Mouse (Mus musculus) induced T-regulatory cell, adult 2 months (primary cell): ENCODE results near the gene H2-M5.
"Not testable (repeated sequence)": the region's sequence is repeated elsewhere in the genome, so short reads cannot be mapped to it uniquely, and the experiment has no call there.

ENCODE experiments used
- DNase-seq: peaks from one replicate; pipeline ENCODE4 v3.0.0-alpha.2; 2012; ENCODE audit warnings: low read depth

Gene H2-M5

DNA sequence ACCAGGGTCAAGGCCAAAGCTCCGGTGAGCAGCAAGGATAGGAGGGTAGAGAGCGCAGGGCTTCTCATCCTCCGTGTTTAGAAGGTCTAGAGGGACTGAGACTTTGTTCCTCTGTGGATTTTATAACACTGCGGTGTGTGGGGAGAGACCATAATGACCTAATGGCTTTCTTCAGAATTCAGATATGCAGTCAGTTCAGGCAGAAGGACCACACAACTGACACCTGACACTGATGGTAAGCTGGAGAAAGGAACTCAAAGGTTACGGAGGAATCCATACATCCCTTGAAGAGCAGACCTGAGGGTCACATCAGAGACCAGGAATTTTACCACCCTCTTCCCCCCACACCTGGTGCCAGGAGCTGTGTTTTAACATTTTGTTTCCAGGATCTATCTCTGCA lies at the start of gene H2-M5:
TSS of gene H2-M5 (minus strand) at position 101 of the 400 bp plus-strand sequence.
- DNase-seq = no peak

DNA sequence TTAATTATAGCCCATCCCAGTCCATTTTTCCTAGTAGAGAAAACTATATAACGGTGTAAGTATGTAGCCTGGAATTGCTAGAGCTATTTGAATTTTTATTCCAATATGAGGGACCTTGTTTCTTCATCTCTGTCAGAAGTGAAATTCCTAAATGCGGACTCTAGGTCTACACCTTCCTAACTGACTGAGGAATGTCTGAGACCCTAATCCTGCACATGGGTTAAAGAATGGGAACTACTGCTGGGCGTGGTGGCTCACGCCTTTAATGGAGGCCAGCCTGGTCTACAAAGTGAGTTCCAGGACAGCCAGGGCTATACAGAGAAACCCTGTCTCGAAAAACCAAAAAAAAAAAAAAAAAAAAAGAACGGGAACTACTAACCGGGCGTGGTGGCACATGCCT lies 39.8 kb upstream of the H2-M5 start:
- DNase-seq = no peak

DNA sequence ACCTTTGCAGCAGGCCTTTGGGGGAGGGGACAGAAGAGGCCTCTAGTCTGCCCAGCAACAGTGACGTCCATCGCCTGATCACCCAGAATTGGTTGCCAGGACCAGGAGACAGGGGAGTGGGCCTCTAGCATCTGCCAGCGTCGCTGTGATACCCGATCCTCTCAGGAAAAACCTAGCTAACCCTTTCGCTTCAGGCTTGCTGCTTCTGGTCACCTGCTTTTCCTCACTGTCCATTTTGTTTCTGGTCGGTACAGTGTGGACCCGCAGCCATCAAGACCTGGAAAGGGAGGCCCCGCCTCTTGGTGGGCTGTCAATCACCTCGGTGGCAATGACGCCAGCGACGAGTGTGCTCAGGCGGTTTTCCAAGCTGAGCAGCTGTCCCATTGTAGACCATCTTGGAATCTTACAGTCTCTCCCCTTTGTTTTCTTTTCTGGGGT lies 39.4 kb upstream of the H2-M5 start:
- peak; percentile 84 for DNase-seq

DNA sequence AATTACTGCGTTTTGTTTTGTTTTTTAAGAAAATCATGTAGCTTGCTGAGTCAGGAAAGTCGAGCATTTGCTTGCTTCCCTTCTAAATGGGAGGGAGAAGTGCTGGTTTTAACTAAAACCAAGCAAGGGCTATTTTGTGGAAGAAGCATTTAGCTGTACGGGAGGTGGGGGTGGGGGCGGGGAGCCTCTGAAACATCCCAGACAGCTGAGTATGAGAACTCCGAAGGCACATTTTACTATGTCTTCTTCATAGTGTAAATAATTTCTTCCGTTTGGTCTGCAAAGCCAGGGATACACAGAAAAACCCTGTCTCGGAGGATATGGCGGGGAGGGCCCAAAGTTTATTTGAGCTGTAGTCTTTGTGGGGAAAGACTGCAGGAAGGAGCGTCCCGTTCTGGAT lies 38.9 kb upstream of the H2-M5 start:
- DNase-seq = no peak

DNA sequence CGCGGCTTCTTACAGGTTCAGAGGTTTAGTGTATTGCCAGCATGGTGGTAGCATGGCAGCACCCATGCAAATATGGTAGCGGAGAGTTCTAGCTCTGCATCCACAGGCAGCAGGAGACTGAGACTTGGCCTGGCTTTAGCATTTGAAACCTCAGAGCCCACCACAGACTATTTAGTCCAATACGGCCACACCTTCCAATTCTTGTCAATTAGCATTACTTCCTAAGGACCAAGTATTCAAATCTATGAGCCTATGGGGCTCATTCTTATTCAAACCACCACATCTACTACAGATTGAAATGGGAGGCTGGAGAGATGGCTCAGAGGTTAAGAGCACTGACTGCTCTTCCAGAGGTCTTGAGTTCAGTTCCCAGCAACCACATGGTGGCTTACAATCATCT lies 38.1 kb upstream of the H2-M5 start:
- DNase-seq = no peak

DNA sequence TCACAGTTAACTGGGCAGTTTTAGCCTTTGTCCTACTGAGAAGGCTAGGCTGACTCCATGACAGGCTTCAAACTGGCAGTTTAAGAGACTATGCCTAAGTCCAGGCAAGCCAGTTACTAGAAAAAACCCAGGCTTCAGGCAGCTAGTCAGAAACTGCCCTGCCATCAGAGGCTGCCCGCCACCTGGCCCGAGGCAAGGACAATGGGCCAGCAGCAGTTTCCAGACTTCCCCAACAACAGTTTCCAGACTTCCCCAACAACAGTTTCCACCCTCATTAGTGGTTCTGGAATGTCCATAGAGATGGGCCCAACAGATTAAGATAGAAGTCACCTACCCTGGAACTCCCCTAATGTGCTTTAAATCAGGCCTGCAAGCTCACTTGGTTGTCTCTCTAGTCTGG lies 37.1 kb upstream of the H2-M5 start:
- no peak for DNase-seq

DNA sequence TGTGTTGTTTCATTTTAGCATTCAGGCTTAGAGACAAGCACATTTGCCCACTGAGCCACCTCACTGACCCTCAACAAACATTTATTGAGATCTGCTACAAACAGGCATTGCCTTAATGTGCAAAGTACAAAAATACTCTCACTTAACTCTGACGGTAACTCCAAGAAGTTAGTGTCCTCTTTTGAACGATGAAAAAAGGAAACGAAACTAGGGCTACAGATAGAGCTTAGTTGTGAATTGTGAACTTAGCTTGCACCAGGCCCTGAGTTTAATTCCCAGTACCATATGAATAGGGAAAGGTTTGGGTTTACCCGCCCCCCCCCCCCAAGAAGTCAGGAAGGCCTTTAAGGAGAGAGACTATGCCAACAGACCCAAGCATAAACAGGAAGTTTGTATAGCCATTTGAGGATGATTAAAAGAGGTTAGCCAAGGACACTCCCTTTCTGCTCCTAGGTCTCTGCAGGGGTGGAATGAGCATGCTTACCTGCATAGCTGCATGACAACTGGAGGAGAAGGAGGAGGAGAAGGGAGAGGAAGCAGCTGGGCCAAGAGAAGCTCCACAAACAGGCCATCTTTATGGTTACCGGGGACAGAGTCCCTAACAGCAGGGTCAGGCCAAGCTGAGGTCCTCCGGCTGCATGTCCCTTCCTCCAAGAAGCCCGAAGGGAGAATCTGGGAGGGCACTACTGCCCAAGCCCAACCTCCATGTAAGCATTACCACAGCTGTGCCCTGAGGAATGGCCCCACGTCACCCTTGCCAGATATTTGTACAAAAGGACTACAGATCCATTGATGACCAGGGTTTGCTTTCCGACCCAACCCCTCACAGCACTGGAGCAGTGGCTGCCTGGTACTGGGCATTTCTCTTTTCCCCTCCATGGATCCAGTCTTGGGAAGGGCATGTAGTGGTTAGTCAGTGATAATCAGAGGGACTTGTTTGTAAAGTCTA lies 33.6 kb upstream of the H2-M5 start, which contains the start of gene Mog:
TSS of gene Mog (minus strand) at position 771 of the 949 bp plus-strand sequence.
- no peak for DNase-seq

DNA sequence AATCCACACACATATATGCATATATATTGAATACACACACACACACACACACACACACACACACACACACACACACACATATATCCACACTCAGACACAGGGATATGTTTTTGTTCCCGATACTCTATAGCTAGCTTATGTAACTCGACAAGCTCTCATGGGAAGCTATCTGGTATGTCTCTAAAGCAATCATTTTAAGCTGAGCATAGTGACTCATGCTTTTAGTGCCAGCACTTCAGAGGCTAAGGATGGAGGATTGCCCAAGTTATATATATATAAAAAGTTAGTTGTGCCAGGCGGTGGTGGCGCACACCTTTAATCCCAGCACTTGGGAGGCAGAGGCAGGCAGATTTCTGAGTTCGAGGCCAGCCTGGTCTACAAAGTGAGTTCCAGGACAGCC lies 29.9 kb upstream of the H2-M5 start:
- DNase-seq = not testable (repeated sequence)

DNA sequence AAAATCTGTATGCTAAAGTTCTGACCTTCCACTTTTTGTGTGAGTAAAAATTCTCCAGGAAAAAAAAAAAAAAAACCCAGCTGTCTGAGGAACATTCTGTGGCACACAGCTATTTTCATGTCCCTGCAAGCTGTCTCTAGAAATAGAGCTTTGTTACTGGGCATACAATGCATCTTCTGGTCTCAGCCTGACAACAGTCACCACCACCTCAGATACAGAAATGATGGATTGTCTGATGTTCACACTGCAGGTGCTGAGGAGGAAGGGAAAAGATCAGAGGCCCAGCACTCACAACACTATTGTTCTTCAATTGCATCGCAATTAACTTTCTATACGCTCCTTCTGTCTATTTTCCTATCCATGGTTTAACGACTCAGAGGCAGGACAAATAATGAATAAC lies 29.0 kb upstream of the H2-M5 start:
- DNase-seq = no peak

DNA sequence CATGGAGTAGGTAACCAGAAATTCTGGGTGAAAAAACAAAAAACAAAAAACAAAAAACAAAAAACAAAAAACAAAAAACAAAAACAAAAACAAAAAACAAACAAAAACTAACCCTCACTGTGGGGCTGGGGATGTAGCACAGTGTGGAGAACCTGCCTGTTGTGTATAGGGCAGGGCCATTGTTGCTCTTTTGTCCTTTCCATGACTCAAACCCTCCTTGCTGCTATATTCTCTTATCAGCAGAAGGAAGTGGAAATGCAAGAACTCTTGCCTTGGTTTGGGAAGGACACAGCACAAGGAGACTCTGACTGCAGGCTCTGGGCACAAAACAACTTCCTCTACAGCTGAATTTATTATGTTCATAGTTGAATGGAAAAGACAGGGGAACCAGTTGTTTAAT lies 27.0 kb upstream of the H2-M5 start:
- DNase-seq = no peak

DNA sequence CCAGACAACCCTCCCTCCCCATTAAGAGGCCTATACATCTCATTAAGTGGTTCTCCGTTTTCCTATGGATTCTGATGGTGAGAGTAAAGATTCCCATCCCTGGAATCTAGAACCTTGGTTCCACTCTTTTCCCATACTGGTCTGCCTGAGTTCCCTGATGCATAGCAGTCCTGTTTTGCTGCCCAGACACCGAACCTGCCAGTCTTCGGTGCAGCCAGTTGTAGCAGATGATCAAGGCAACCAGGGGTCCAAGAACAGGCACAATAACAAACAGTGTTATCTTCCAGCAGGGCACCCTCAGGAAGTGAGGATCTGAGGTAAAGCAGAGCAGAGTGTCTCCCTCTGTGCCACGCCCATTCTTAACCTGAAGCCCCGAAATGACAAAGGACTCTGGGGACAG lies 22.8 kb upstream of the H2-M5 start:
- no peak for DNase-seq

DNA sequence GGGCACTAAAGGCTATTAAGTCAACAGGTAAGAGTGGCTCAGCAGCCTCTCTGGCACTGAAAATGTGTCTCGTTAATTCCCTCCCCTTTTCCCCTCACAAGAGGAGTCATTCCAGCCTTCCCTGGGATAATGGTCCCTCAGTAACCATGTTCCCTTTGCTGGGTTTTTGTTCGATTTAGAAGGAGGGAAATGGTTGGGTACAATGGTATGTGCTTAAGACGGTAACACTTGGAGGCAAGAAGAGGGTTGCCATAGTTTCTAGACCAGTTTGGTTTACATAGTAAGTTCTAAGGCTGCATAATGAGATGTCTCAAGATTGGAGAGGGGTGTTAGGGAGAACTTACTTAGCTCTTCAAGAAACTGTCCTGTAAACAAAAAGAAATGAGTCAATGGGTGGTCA lies 22.4 kb upstream of the H2-M5 start:
- no peak for DNase-seq

DNA sequence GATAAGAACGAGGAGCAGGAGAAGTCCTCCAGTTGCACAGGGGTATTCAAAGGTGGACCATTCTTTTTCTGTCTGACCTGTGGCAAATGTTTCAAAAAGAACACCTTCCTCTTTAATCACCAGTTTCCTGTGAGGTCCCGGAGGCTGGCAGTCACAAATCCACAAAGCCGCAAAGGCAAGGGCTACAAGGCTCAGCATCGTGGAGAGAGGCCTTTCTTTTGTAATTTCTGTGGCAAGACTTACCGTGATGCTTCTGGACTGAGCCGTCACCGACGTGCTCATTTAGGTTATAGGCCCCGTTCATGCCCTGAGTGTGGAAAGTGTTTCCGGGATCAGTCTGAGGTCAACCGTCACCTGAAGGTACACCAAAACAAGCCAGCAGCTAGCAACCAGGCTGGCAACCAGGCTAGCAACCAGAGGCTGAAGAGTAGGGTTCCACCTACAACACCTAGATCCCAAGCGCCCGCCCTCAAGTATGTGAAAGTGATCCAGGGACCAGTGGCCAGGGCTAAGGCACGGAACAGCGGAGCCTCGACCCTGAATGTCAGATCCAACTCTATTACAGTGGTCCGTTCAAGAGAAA lies 20.2 kb upstream of the H2-M5 start:
- DNase-seq = peak; percentile 38

DNA sequence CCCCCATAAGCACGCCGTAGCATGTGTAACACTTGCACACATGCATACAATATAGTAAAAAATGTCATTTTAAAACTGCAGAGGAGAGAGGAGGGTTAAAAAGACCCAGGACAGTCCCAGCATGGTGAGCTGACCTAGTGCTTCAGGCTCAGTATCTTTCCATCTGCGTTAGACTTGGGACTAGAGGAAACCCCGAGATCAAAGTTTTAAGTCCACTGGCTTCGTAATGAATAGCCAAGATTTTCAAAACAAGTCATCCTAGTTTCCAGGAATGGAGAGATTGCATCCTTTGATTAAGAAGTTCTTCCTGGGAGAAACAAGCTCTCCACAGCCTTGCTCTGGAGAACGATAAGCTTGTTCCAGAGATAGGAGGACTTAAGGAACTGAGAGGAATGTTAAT lies 18.8 kb upstream of the H2-M5 start:
- no peak for DNase-seq

DNA sequence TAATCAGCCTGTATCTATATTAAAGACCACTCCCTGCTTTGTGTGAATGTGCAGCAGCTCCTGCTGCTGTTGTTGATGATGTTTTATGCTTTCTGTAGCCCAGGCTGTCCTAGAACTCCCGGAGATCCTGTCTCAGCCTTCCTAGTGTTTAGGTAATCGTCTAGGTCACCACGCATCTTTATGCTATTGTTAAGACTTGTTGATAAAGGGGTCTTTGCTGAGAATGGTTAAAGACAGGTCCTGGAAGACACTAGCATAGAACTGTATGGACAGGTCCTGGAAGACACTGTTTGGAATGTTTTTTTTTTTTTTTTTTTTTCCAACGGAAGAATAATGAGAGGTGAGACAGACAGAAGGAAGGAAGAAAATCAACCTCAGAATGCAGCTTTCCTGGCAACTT lies 14.0 kb upstream of the H2-M5 start:
- no peak for DNase-seq

DNA sequence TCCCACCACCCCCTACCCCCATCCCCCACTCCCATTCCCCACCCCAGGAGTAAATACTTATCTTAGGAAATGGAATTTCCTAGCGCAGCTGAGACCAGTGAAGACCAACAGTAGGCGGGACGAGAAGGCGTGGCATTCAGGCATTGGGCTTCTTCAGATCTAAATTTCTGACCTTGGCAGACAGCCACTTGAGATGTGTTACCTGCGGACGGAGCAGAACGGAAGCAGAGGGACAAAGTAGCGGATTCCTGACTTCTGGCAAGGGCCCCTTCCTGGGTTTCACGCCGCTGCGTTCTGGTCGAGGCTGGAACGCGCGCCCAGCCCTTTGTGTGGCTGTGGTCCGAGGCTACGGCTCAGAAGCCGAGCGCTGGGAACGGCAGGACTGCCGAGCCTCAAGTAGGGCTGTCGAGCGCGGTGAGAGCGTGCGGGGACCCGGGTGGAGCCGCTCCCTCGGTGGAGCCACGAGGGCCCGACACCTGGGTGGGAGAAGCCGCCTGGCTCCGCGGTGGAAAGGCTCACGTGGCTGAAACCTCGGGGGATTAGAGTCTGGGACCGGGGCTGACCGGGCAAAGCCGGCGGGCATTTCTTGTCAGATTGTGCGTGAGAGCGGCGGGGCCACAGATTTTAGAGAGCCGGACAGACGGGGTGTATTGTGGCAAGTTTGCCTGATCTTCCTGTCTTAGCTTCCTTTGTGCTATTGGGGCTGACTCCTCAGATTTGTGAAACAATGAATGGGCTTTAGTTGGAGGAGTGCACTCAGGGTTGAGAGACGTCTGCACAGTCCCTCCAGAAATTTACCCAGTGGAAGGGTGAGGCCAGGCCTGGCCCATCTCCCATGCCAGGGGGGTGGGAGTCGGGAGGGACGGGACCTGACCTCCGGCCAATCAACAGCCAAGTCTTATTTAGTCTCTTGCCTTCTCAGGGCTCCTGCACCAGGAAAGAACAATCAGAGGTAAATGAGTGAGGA lies 13.3 kb upstream of the H2-M5 start:
- peak; percentile 25 for DNase-seq

DNA sequence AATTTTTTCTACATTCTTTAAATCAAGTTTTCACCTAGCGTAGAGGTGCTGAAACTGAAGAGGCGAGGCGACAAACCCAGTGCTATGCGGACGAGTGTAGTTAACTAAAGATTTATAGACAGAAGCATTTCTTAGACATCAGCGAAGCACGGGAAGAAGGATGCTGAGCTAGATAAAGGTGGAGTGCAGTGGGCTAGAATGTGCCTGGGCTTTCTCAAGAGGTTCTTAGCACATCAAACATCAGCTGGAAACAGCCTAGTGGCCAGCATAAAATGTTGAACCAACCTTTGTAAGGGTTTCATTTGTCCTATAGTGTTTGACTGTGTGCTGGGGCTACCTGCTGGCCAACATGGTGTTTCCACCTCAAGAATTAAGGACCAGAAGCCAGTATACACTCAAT lies 11.5 kb upstream of the H2-M5 start, which contains the start of gene Zfp57:
TSS of gene Zfp57 (plus strand) at position 301 of the 400 bp plus-strand sequence.
- no peak for DNase-seq

DNA sequence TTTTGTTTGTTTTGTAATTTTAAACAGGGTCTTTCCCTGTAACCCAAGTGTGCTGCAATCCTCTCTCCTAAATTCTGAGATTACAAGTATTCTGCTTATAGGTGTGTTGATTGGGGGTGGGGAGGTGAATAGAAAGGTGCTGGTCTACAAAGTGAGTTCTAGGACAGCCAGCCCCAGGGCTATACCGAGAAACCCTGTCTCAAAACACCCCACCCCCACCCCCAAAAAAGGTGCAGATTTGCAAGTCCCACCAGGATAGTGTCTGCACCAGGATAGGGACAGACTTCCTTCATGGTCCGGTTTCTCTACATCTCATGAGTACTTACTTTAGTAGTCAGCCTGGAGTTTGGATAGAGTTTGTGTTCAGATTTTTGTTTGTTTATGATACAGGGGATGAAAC lies 9.1 kb upstream of the H2-M5 start:
- no peak for DNase-seq

DNA sequence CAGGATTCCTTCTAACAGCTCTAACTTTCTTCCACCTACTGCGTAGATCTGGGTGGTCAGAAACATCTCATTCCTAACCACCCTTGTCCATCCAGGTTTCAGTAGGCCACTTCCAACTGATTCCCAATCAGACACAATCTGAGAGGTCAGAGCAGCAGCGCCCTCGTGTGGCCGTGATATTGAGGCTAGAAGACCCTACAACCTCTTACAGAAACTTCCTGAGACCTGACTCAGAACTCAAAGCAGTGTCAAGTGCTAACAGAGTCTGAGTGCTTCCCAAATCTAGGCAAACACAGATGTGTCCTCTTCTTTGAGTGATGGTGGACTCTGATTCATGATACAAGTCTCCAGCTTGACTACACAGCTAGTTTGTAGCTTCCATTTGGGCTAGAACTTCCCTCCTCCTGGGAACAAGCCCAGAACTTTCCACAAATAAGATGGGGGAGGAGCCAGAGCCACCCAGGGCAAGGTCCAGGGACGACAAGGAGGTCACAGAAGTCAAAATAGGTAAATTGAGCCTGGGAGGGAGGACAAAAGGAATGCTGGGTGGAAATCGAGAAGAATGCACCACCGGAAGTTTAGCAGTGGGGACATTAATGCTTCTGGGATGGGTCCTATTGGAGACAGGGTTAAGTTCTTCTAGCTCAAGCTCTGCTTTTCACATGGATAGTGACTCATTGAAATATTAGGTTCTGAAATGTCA lies 7.8 kb upstream of the H2-M5 start:
- peak; percentile 82 for DNase-seq

DNA sequence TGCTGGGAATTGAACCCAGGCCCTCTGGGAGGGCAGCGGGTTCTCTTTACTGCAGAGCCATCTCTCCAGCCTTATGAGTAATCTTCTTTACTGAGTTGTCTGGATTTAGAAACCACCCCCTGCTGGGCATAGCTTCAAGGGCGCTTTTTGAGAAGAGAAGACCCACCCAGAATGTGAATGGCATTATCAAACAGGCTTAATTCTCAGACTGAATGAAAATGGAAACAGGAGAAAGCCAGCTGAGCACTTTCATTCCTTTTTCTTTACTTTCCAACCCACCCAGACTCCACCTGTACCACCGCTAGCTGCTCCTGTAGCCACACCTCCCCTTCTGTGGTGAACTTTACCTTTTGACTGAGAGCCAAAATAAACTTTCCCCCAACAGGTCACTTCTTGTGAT lies 6.1 kb upstream of the H2-M5 start:
- no peak for DNase-seq

DNA sequence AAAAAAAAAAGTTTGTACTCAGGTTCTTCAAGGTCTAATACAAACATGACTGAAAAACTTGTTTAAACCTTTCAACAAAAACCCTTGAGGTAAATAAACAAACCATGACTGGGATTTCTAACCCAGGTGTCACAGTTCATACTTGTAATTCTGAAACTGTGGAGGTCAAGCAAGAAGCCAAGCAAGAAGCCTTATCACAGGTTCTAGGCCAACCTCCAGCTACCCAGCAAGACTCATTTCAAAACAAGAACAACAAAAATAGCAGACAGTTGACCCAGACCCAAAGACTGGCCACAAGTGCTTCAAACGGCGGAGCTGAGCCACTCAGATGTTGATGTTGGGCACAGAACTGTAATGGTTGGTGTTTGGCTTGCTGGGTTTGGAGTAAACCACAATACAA lies 5.2 kb upstream of the H2-M5 start:
- peak; percentile 22 for DNase-seq
